Mouse (Mus musculus): Measurements from ENCODE around the gene Zfr. TPM values are rescaled to one million over a fixed set of nuclear protein-coding genes. Genes with fewer than 3 reads are reported as not detected.

Zfr gene
- total and polyA plus RNA-seq, 3 experiments = 47.5 to 89.8 (median 84.9) TPM

- H3K36me3 ChIP-seq (replicated peaks in 1 of 2; ENCODE audit: control insufficient read depth in 1 of 2, insufficient read depth in 1 of 2, low read length in 1 of 2) = peaks cover 8 to 47% of the 10 kb centered on the region in 2 experiments
- H3K4me2 ChIP-seq (ENCODE audit: insufficient read depth, low read depth, poor library complexity, severe bottlenecking) = no peak overlapping the region
Measured at GRCm38 (mm10) chr15:12229603-12230242, 112.1 kb downstream of the Zfr start.

GRCm38 (mm10) chr15:12230243-12230935, 112.8 kb downstream of the Zfr start:
- H3K4me2 ChIP-seq (ENCODE audit: insufficient read depth, low read depth, poor library complexity, severe bottlenecking) = peak overlapping the region; percentile 0; the same call in 1 of the 2 replicates
- no peak overlapping the region for H3K4me3 ChIP-seq (replicated peaks in 1 of 3; ENCODE audit: low read depth in 2 of 3, low read length in 2 of 3, poor library complexity in 1 of 3)
- no peaks in the 10 kb centered on the region for H3K9me3 ChIP-seq (replicated peaks; ENCODE audit: low read length)
- peak; percentile 79 for DNase-seq (ENCODE audit: extremely low read depth)
- no peak overlapping the region for H3K9ac ChIP-seq (ENCODE audit: insufficient read depth, low read depth)
- dilution Hi-C loops (cut with MboI; ENCODE audit: extremely low pct_ligation_motif_present, extremely low pct_unique_long_range_greater_than_20kb, low sequenced_read_pairs) = no loop called here
- no peaks in the 10 kb centered on the region for H3K27me3 ChIP-seq (replicated peaks)
- peaks cover 19 to 65% of the 10 kb centered on the region in 2 experiments for H3K4me1 ChIP-seq (ENCODE audit: control insufficient read depth in 1 of 2, insufficient read depth in 2 of 2)
- in situ Hi-C loops (cut with MboI; ENCODE audit: low pct_ligation_motif_present, low pct_unique_long_range_greater_than_20kb, low sequenced_read_pairs) = no loop called here
- H3K79me2 ChIP-seq (replicated peaks; ENCODE audit: control insufficient read depth, extremely low read depth, insufficient read depth, poor library complexity, severe bottlenecking) = no peaks in the 10 kb centered on the region; the same call in 1 of the 2 replicates
- H3K36me3 ChIP-seq (replicated peaks in 1 of 2; ENCODE audit: control insufficient read depth in 1 of 2, insufficient read depth in 1 of 2, low read length in 1 of 2) = peaks cover 8 to 47% of the 10 kb centered on the region in 2 experiments
- H3K27ac ChIP-seq (ENCODE audit: insufficient read depth, low read depth) = no peak overlapping the region; the same call in 1 of the 2 replicates
- TF ChIP-seq ZKSCAN1 (IDR thresholded peaks at IDR 0.05; ENCODE audit: borderline replicate concordance, low read depth, low read length) (no peak), CHD2 (IDR thresholded peaks at IDR 0.05; ENCODE audit: low read length) (no peak), UBTF (IDR thresholded peaks at IDR 0.05; ENCODE audit: low read depth, low read length) (no peak), USF1 (IDR thresholded peaks at IDR 0.05; ENCODE audit: low read depth, low read length) (no peak), NELFE (IDR thresholded peaks at IDR 0.05; ENCODE audit: low read depth, low read length) (no peak), RAD21 (IDR thresholded peaks at IDR 0.05; ENCODE audit: low read depth, low read length) (no peak), GABPA (IDR thresholded peaks at IDR 0.05; ENCODE audit: insufficient replicate concordance, low read depth, low read length) (no peak), ETS1 (conservative IDR thresholded peaks at IDR 0.05; ENCODE audit: low read depth, low read length) (peak; percentile 76), MAFK (IDR thresholded peaks at IDR 0.05; ENCODE audit: insufficient replicate concordance, low read length) (no peak), BHLHE40 (IDR thresholded peaks at IDR 0.05; ENCODE audit: low read depth, low read length) (peak; percentile 93), JUN (IDR thresholded peaks at IDR 0.05; ENCODE audit: insufficient read depth, low read depth, low read length) (peak; percentile 87), EP300 (IDR thresholded peaks at IDR 0.05; ENCODE audit: low read length) (peak; percentile 66), POLR2AphosphoS2 (IDR thresholded peaks at IDR 0.05; ENCODE audit: low read depth, low read length) (no peak), IRF4 (IDR thresholded peaks at IDR 0.05; ENCODE audit: low read depth, low read length) (no peak), CHD1 (IDR thresholded peaks at IDR 0.05; ENCODE audit: low read depth, low read length) (no peak), MAX (IDR thresholded peaks at IDR 0.05; ENCODE audit: low read length) (no peak), MYC (IDR thresholded peaks at IDR 0.05; ENCODE audit: low read depth, low read length) (no peak), CTCF (conservative IDR thresholded peaks at IDR 0.05 in 1 of 2, IDR thresholded peaks at IDR 0.05 in 1 of 2; ENCODE audit: low read depth in 2 of 2, low read length in 2 of 2) (no peak), PAX5 (IDR thresholded peaks at IDR 0.05; ENCODE audit: low read length) (no peak), POLR2A (IDR thresholded peaks at IDR 0.05; ENCODE audit: low read depth, low read length) (no peak), TCF12 (IDR thresholded peaks at IDR 0.05; ENCODE audit: low read depth, low read length) (peak; percentile 69; the same call in 1 of the 2 replicates), USF2 (conservative IDR thresholded peaks at IDR 0.05; ENCODE audit: low read depth, low read length) (no peak), ZNF384 (IDR thresholded peaks at IDR 0.05; ENCODE audit: low read depth, low read length) (no peak), TBP (conservative IDR thresholded peaks at IDR 0.05; ENCODE audit: low read depth, low read length) (no peak), ZC3H11A (IDR thresholded peaks at IDR 0.05; ENCODE audit: low read depth, low read length) (no peak), ELF1 (IDR thresholded peaks at IDR 0.05; ENCODE audit: low read depth, low read length) (no peak), ZMIZ1 (IDR thresholded peaks at IDR 0.05; ENCODE audit: low read depth, low read length) (no peak)

More at GRCm38 (mm10) chr15:12229603-12230242, 112.1 kb downstream of the Zfr start:
- H3K27me3 ChIP-seq (replicated peaks) = no peaks in the 10 kb centered on the region
- in situ Hi-C loops (cut with MboI; ENCODE audit: low pct_ligation_motif_present, low pct_unique_long_range_greater_than_20kb, low sequenced_read_pairs) = no loop called here
- TF ChIP-seq ELF1 (IDR thresholded peaks at IDR 0.05; ENCODE audit: low read depth, low read length) (no peak), RAD21 (IDR thresholded peaks at IDR 0.05; ENCODE audit: low read depth, low read length) (no peak), ZNF384 (IDR thresholded peaks at IDR 0.05; ENCODE audit: low read depth, low read length) (no peak), IRF4 (IDR thresholded peaks at IDR 0.05; ENCODE audit: low read depth, low read length) (no peak), MYC (IDR thresholded peaks at IDR 0.05; ENCODE audit: low read depth, low read length) (no peak), UBTF (IDR thresholded peaks at IDR 0.05; ENCODE audit: low read depth, low read length) (no peak), GABPA (IDR thresholded peaks at IDR 0.05; ENCODE audit: insufficient replicate concordance, low read depth, low read length) (no peak), PAX5 (IDR thresholded peaks at IDR 0.05; ENCODE audit: low read length) (no peak), BHLHE40 (IDR thresholded peaks at IDR 0.05; ENCODE audit: low read depth, low read length) (no peak), RCOR1 (conservative IDR thresholded peaks at IDR 0.05; ENCODE audit: low read depth, low read length) (no peak), POLR2AphosphoS2 (IDR thresholded peaks at IDR 0.05; ENCODE audit: low read depth, low read length) (no peak), MAZ (IDR thresholded peaks at IDR 0.05; ENCODE audit: low read depth, low read length) (no peak)
- no peak overlapping the region for H3K27ac ChIP-seq (ENCODE audit: insufficient read depth, low read depth)
- no peak overlapping the region for H3K9ac ChIP-seq (ENCODE audit: insufficient read depth, low read depth)
- no peaks in the 10 kb centered on the region; the same call in 1 of the 2 replicates for H3K79me2 ChIP-seq (replicated peaks; ENCODE audit: control insufficient read depth, extremely low read depth, insufficient read depth, poor library complexity, severe bottlenecking)
- no peak for DNase-seq (ENCODE audit: extremely low read depth)
- dilution Hi-C loops (cut with MboI; ENCODE audit: extremely low pct_ligation_motif_present, extremely low pct_unique_long_range_greater_than_20kb, low sequenced_read_pairs) = no loop called here
- H3K9me3 ChIP-seq (replicated peaks; ENCODE audit: low read length) = no peaks in the 10 kb centered on the region
- H3K4me3 ChIP-seq (replicated peaks in 1 of 3; ENCODE audit: low read depth in 2 of 3, low read length in 2 of 3, poor library complexity in 1 of 3) = no peak overlapping the region
- peaks cover 14 to 58% of the 10 kb centered on the region in 2 experiments for H3K4me1 ChIP-seq (ENCODE audit: control insufficient read depth in 1 of 2, insufficient read depth in 2 of 2)
